In the genomic region with DNA sequence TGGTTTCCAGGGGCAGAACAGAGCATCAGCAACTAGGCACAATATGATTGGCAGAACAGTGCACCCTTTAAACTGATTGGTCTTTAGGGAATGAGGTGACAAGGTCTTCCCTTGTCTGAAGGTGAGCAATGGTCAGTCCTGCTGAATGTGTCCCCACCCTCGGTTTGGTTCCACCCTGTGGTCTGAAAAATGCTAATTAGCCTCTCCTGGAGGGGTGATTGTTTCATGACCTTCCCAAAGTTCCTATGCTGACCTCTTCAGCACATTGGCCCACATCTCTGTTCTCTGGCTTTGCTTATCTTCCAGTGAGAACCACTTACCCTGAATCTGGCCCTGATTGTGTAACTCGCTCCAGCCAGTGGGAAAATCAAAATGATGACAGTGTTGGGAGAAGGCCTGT, we compare ENCODE assay signal across 18 mouse cellular contexts. TPM values are rescaled to one million over a fixed set of nuclear protein-coding genes. Genes with fewer than 3 reads are reported as not detected.
DNase-seq lines count a peak whose midpoint lies in the region; TF ChIP-seq lines count a peak whose summit lies in the region.
"Had no signal": no experiment of that assay in that cellular context is flagged by ENCODE, and none has a peak within 500 bp of the region (broad histone marks: within the 10 kb centered on the region; RNA-seq: fewer than 3 reads in every experiment).

No protein-coding gene starts in this region.

- no peak for TF ChIP-seq POLR2A in liver, adult 2 months (IDR thresholded peaks at IDR 0.05; ENCODE audit: extremely low read depth, insufficient read depth, low read length)

- H3K79me2 ChIP-seq in liver, adult 2 months (ENCODE audit: control insufficient read depth, insufficient read depth, low read length): no peaks in the 10 kb centered on the region

- H3K36me3 ChIP-seq in liver, adult 2 months (ENCODE audit: control insufficient read depth, insufficient read depth, low read length): no peaks in the 10 kb centered on the region
- H3K36me3 ChIP-seq: forebrain, embryonic 10.5 days; G1E; hindbrain, embryonic 12.5 days; hindbrain, embryonic 15.5 days had no signal

- H3K9ac ChIP-seq in liver, adult 2 months (ENCODE audit: low read depth, low read length): no peak overlapping the region
- H3K9ac ChIP-seq: forebrain, embryonic 13.5 days; hindbrain, embryonic 12.5 days; hindbrain, embryonic 15.5 days had no signal

- H3K27ac ChIP-seq in liver, adult 2 months (replicated peaks; ENCODE audit: insufficient read depth, low read depth, low read length): no peak overlapping the region
- H3K27ac ChIP-seq: forebrain, embryonic 10.5 days; forebrain, embryonic 13.5 days; hindbrain, embryonic 12.5 days; hindbrain, embryonic 15.5 days had no signal

- H3K4me3 ChIP-seq in liver, adult 2 months (ENCODE audit: insufficient read depth, low read depth, low read length): no peak overlapping the region
- H3K4me3 ChIP-seq: forebrain, embryonic 10.5 days; forebrain, embryonic 13.5 days; hindbrain, embryonic 12.5 days; hindbrain, embryonic 15.5 days had no signal

- peak; percentile 5 for DNase-seq in liver, adult 2 months (ENCODE audit: extremely low read depth, low read depth, low spot score)
- DNase-seq in liver (no peak), ES-CJ7 (ENCODE audit: low read depth, low spot score) (peak; percentile 85), ZHBTc4 (ENCODE audit: low read depth, low spot score) (peak; percentile 82)
- no peak for DNase-seq in adrenal gland, postnatal 4 days (ENCODE audit: low spot score in 2 of 2)
- DNase-seq in heart, adult 11 months: no peak
- DNase-seq: adrenal gland, adult 2 months; adrenal gland, postnatal 14 days; cerebellum, adult 9-10 months; cerebellum, postnatal 14 days; gastrocnemius, postnatal 10 days; gastrocnemius, postnatal 36 days had no signal

- H3K4me1 ChIP-seq in liver, adult 2 months (ENCODE audit: control insufficient read depth, insufficient read depth, low read length): peaks cover 5% of the 10 kb centered on the region; the same call in 1 of the 2 replicates

- TF ChIP-seq CTCF in liver, adult 2 months (IDR thresholded peaks at IDR 0.05; ENCODE audit: low read depth, low read length): no peak

- 75% methylated on average over 2 of the region's 2 CpGs for WGBS in liver, adult 2 months

- H3K27me3 ChIP-seq in liver, adult 2 months (ENCODE audit: control insufficient read depth, insufficient read depth, low read length): no peaks in the 10 kb centered on the region
- H3K27me3 ChIP-seq: hindbrain, embryonic 15.5 days; Patski had no signal

RNA-seq across cellular contexts. Expression of a gene that starts 1.9 kb away (rescaled TPM):
- 3.6 and 4.2 TPM in 2 replicates for total RNA-seq in liver, adult 2 months (2014; rRNA removed)
- polyA plus RNA-seq in liver, adult 2 months (2012; rRNA removed): 1.3 and 1.5 TPM in 2 replicates
- 10 to 100 TPM; 11.9 to 15.2 TPM for total RNA-seq in adrenal gland, postnatal 4 days (2021)

RNA-seq across cellular contexts. Expression of a gene that starts 54.4 kb away (rescaled TPM):
- 7.7 and 10.9 TPM in 2 replicates for total RNA-seq in liver, adult 2 months (2014; rRNA removed)
- polyA plus RNA-seq in liver, adult 2 months (2012; rRNA removed): 4.0 and 4.7 TPM in 2 replicates
- 10 to 100 TPM; 45.0 to 50.9 TPM for total RNA-seq in adrenal gland, postnatal 4 days (2021)

Comparison
In these comparisons a context has a peak if more than half of its experiments do, and no peak if none do; other contexts are left out.
1. DNase-seq: peak in liver, adult 2 months (single experiment), ES-CJ7 (single experiment) and ZHBTc4 (single experiment); none in liver (single experiment), adrenal gland, postnatal 4 days (0 of 2) and heart, adult 11 months (single experiment).